Mouse (Mus musculus) left cerebral cortex, adult 18-20 months (tissue): ENCODE results near the gene Smtnl2. TPM values are rescaled to one million over a fixed set of nuclear protein-coding genes. Genes with fewer than 3 reads are reported as not detected.

Source experiments
- DNase-seq, 2 experiments: peaks; one replicate each; pipeline ENCODE4 v3.0.0; 2021 to 2022; ENCODE audit warnings: low spot score in 2 of 2, mixed read lengths in 1 of 2
- total RNA-seq, 2 experiments: library from RNA; stranded (reverse); gene quantifications; 2 replicates each; pipeline ENCODE4 v1.2.3; 2021

Gene Smtnl2
- total RNA-seq, 2 experiments from 2014 or later, result 0.61 to 1.3 TPM

- no peak for DNase-seq
These were observed 9.5 kb downstream of the Smtnl2 start for GRCm38 (mm10) chr11:72402017-72402416.

DNA sequence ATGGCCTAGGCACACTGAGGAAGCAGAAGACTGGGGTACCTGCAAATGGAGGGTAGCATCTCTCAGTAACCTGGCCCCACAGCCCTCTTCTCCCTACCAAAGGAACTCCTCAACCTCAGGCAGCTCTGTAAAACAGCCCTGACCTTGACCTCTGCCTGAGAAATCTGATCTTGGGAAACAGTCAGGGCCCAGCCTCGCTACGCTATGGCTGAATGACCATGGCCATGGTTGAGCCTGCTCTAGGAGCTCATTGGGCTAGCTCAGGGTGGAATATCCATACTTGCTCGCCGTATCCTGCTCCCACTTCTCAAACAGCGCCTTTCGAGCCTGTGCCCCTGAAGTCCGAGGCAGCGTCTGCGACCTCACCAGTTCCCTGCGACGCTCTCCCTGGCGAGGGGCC lies 10.4 kb downstream of the Smtnl2 start:
- no peak for DNase-seq

GRCm38 (mm10) chr11:72397811-72398525 lies 13.5 kb downstream of the Smtnl2 start:
- DNase-seq, result no peak

DNA sequence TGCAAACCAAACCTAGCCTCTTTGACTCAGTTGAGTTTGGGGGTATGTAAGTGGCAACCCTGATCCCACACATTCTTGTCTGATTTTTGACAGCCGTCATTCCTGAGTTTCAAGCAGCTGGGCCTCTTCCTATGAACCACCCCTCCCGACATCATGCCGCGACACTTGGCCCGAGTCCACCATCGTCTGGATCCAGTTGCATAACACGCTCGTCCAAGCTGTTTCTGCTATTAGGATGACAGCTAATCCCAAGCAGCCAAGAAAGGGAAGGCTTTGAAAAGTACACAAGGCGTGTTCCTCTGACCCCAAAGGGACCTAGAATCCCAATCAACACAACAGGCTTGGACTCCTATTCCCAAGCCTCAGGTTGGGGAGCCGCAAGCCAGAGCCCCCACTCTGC lies 14.4 kb downstream of the Smtnl2 start:
- no peak for DNase-seq

DNA sequence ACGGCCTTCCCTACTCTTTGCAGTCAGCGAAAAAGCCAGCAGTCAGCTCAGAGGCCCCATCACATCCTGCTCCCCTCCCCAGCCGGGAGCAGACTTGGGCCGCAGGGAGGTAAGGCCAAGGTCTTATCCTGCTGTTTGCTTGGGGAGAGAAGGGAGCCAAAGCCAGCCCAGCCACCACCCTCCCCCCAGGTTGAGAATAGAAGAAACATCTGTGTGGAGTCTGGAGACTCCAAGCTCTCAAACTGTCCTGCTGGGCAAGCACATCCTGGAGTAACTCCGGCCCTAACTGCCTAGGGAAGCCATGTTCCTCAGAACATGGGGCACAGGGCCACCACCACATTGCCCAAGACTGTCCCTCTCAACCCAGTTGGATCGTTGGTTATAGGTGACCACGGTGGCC lies 14.9 kb downstream of the Smtnl2 start:
- DNase-seq, result no peak

- DNase-seq, result no peak
These were observed 15.9 kb downstream of the Smtnl2 start for GRCm38 (mm10) chr11:72395652-72396051.

DNA sequence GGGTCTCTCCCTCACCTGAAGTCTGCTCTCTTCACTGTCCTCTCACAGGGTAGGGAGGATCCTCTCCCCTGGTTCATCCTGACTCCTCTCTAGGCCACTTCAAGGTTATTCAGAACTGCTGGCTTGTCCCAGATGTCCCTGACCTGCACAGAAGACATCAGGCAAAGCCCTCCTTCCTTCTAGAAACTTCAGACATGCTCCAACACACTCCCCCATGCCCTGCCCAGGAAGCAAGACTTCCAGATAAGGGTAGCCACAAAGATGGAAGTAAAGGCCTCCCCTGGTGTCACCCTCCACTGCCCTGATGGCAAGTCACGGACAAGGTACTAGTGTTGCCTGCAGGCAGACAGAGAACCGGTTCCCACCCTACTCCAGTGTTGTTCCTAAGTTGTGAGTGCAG lies 16.8 kb downstream of the Smtnl2 start:
- DNase-seq, result no peak

- no peak for DNase-seq
These were observed 17.8 kb downstream of the Smtnl2 start for GRCm38 (mm10) chr11:72393669-72394068.

- no peak for DNase-seq
These were observed 18.3 kb downstream of the Smtnl2 start for GRCm38 (mm10) chr11:72393243-72393642.

- no peak for DNase-seq
These were observed 20.3 kb downstream of the Smtnl2 start for GRCm38 (mm10) chr11:72391181-72391580.

- no peak for DNase-seq
These were observed 21.9 kb downstream of the Smtnl2 start for GRCm38 (mm10) chr11:72389407-72390142.

DNA sequence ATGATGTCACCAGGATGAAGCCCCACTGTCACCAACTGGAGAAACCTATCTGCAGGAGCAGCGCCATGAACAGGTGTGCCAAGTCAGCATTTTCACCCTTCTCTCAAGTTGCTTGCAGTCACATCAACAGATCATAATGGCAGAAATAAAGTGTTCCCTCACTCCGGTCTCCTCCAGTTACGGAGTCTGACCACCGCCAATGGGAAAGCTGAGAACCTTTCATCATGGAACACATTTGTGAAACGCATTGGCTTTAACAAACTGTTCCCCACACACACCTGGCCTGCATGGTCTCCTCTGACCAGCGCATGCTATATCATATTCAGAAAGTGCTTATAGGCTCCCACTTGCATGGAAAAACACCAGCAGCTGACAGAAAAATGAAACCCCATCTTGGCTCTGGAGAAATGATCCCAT lies 23.4 kb downstream of the Smtnl2 start:
- no peak for DNase-seq

GRCm38 (mm10) chr11:72379351-72379750 lies 32.2 kb downstream of the Smtnl2 start:
- no peak for DNase-seq

DNA sequence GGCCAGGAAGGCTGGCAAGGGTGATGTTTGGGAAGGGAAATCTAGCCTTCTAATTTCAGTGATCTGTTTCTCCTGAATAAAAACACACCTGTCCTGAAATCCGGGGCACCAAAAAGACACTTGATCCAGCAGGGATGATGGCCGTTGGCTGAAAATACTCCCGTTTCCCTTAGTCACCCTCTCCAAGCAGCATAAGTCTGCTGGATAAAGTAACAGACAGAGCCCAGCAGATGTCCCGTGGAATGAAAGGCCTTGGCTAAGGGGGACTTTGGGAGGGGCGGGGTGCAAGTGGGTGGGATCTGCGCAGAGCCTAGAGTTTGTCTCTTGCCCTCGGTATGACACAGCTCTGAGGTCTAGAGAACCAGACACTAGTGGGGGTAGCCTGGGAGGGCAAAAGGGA lies 33.3 kb downstream of the Smtnl2 start:
- no peak for DNase-seq

DNA sequence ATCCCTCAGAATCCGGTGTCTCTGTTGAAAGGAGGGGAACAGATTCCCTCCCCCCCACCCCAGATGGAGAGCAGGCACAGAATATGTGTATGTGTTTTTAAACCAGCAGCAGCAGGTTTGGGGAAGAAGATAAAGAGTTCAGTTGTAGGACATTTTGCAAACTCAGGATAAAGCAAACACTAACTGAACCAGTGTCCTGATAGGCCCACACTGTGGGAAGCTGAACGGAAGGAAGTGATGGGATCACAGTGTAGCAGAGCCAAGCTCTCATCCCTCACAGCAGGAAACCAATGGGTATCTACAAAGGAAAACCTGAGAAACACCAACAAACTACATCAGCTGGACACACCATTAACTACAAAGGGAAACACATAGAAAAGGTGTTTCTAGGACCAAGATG lies 35.0 kb downstream of the Smtnl2 start:
- DNase-seq, result no peak

DNA sequence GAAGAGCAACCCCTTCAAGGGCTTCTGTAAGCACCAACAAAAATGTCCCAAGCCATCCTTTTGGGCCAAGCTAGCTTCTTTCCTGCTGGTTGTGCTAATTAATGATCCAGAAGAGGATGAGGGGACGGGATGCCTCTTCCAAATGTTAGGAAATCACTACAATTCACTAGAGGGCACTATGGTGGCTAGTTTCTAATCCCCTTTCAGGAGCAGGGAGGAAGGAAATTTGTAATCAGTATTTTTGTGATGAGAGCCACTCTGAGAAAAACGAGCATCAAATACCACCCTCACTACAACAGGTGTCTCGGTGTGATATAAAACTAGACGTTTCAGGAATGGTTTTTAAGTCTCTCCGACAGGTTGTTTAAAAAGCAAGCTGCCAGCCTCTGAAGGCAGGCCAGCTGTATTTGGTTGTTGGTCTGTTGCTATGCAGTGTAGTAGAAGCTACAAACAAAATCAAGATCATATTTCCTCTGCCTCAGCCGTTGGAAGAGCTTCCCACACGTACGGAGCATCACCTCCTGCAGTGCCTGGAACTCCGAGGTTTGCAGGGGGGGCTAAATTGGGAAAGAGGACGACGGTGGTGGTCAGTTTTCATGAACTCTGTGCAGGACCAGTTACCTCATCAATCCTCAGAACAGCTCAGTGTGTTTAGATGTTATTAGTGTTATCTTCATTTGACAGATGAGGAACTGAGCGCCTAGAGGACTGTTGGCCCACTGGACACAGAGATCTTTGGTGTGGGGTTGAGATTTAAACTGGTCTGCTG lies 41.4 kb downstream of the Smtnl2 start:
- no peak for DNase-seq

- no peak for DNase-seq
These were observed 43.4 kb downstream of the Smtnl2 start for GRCm38 (mm10) chr11:72367934-72368674.

- DNase-seq, result no peak
These were observed 45.4 kb downstream of the Smtnl2 start for GRCm38 (mm10) chr11:72366126-72366525.

GRCm38 (mm10) chr11:72364526-72364925 lies 47.0 kb downstream of the Smtnl2 start:
- no peak for DNase-seq

- no peak for DNase-seq
These were observed 47.8 kb downstream of the Smtnl2 start for GRCm38 (mm10) chr11:72363523-72364240.

DNA sequence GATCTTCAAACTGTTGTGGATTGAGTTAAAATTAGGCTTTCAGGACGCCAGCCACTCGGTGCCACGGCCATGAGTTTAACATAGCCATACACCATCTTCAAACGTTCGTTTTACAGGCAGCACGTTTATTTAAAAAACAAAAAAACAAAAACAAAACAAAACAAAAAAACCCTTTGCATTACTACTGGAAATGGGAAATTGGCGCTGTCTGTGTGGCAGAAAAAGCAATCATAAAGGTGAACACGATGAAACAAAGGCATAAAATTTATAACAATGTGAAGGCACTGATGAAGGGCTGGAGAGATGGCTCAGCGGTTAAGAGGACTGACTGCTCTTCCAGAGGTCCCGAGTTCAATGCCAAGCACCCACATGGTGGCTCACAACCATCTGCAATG lies 49.2 kb downstream of the Smtnl2 start, which contains the start of gene Tekt1:
Gene Tekt1, minus strand, starts transcription at position 96 of the 395 bp plus-strand sequence.
- no peak for DNase-seq
